Mouse (Mus musculus) embryo, embryonic 9.5 days (tissue): ENCODE data around the gene Morf4l1.
A peak's percentile ranks its signal among the peaks of the same experiment; 100 is the strongest.

Experiments
- DNase-seq: peaks from one replicate; pipeline ENCODE4 v3.0.0-alpha.2; 2017; ENCODE audit errors: extremely low spot score

The Morf4l1 gene

GRCm38 (mm10) chr9:90114567-90115307, at the start of gene Morf4l1:
TSS of gene Morf4l1 (minus strand) at chr9:90114774.
- DNase-seq = peak; percentile 96

DNA sequence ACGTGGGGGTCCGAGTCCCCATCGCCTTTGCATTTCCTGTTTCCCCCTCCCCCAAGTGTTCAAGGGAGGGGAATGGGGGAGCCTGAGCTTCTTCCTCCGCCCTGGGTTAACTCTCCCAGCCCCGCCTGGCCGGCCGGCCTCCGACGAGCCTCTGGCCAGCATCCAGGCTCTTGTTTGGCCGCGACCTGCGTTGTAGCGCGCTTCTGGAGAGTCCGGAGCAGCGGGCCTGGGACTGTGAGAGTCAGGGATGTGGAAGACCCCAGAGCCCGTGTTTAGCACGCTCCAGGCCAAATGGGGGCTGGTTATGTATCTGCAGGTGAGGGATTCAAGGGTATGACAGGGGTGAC, 49.1 kb upstream of the Morf4l1 start:
- no peak for DNase-seq

- DNase-seq = peak; percentile 74
Measured at GRCm38 (mm10) chr9:90162926-90163748, 48.6 kb upstream of the Morf4l1 start, which contains the start of gene Adamts7. TSS of gene Adamts7 (plus strand) at chr9:90163069.

DNA sequence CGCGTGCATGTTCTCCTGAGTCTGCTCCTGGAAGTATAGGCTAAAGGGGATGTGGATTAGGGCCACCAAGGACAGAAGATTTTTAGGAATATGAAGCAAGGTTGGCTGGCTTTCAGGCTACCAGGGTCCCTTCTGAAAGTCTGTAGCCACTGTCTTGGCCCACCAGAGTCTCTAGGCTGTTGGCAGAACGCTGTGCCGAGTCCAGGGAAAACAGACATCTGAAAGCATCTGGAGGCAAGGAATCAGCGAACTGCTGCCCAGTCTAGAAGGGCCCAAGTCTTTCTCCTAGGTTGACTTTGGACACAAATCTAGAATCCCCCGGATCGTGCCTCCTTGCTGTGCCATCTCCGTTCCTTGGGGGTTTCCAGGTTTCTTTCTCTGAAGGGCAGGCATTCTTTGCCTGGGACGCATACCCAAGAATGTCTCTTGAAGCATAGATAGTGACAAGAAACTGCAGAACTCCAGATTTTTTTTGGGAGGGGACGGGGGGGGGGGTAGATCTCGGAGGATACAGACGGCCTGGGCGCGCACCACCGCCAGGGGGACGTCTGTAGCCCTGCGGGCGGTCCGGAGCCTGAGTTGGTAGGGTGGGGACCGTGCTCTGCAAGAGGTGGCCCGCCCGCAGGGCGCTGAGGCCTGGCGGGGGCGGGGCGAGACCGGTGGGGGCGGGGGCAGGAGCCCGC, 47.8 kb upstream of the Morf4l1 start:
- peak; percentile 71 for DNase-seq

DNA sequence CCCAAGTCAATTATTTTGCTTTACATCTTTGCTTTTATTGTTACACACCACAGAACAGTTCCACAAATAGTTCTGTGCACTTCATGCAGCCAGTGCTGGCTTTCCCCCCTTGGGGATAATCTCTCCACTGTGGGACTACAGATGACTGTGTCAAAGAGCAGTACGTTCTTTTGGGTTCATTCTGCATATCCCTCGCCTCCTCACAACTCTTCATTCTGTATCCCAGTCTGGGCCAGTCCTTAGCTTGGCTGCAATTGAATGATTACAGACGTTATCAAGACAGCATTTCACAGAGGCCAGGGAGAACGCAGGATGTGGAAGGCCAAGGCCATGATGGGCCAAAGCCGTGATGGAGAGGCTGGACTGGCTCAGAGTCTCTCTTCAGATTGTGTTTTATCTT, 32.3 kb upstream of the Morf4l1 start:
- no peak for DNase-seq

- no peak for DNase-seq
Measured at GRCm38 (mm10) chr9:90145788-90146187, 31.2 kb upstream of the Morf4l1 start.

- DNase-seq = no peak
Measured at GRCm38 (mm10) chr9:90136678-90136965, 22.0 kb upstream of the Morf4l1 start.

DNA sequence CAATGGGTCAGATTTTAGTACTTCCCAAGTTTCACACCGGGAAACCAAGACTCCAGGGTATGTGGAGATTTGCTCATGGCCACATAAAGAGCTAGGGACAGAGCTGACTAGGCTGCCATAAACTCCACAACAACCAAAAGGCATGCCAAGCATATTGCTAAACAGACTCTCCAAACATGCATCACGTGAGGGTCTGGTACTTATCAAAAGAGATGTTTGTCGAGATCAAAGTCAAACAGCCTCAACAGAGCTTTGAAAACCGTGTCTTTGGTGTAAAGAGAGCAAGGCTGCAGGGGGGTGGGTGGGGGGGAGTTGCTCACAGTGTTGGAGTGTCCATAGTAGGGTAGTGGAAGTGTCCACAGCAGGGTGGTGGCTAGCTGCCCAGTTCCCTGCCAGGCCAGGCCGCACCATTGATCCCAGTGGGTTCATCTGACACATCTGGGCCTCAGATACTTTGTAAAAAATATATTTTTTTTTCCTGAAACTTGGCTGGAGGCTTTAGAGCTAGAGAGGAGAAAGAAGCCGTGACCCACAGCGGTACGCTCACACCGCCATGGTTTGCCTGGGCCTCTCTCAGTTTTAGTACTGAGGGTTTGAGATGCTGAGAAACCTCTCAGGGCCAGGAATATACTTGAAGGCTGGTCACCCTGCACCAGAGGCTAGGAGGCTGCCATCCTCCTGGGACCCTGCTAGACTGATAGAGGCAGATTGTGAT, 21.5 kb upstream of the Morf4l1 start:
- DNase-seq = no peak

DNA sequence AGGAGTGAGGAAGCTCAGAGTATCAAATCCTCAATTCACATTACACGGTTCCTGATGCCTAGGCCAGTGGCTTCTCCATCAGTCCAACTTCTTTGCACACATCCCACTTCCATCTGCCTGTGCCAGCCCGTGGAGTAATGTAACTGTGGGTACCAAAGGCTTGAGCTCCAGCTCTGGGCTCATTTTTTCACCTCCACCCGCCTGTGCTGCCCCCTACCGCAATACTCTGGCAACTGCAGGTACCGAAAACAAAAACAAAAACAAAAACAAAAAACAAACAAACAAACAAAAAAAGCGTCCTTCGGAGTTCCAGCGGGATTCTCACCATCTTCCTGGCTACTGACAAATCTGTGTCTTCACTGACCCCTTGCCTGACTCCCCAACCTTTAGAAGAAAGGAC, 20.9 kb upstream of the Morf4l1 start:
- no peak for DNase-seq

DNA sequence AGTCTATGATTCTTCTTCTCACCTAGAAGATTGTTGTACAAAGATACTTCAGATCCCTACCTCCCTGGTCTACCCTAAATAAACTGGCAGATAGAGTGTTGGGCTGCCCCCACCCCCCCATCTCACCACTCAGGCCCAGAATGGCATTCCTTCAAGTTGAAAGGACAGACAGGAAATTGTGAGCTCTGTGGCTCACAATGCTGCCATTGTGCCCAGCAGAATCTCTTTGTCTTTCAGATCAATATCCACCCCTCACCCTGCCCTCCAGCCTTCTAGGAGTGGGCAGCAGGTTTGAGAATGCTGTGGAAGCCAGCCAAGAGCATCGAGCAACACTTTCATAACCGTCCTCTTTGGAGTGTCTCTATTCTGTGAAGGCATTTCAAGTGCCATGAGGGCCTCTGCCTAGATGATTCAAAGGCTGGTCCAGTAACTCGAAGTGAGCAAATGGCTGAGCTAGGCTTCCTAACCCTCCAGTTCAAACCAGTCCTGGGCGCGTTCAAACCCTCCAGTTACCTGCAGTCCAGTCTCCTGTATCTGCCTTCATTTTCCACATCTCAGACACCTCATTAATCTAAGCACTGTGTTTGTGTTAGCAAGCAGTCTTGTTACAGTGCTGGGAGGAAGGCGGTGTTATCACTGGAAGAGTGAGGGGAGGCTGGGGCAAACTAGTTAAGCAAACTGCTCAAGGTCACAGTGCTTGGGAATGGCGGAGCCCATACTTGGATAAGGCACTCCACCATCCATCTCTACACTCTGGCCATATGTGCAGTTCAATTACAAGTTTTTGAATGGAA, 19.2 kb upstream of the Morf4l1 start:
- DNase-seq = no peak

DNA sequence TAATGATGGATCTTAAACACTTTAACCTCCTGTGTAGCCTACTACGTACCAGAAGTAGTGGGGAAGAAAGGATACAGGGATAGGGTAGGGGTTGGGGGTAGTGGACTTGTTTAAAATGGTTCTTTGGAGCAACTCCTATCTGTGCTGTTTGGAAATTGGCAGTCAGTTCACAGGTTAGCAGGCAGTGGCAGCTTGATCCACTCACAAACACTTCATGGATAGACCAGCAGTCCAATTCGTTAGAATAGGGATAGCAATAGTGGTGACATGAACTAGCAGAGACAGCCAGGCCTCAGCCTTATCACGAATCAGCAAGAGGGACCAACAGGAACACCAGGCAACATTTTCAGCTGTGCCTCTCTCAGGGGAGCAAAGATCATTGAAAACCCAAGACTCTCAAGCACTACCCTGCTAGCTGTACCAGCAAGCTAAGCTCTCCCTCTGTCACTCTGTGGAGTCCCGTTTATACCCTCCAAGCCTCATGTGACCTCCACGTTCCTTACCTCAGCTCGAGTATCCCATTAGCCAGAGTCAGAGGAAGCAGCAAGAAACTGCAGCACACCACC, 14.1 kb upstream of the Morf4l1 start:
- DNase-seq = no peak

DNA sequence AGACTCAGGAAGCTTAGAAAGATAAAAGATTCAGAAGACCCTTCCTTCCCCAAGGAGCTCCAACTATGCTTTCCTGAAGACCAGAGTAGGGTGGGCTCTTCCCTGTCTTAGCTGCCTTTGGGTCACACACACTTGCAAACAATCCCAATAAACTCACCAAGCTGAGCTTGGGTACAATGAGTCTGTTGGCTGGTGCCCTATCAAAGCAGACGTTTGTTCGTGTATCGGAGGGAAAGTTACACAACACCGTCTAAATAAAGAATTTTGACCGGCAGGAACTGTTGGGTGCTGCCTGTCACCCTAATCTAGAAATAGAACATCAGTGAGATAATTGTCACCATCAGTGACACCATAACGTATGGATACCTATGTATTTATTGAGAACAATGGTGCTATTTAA, 12.6 kb upstream of the Morf4l1 start:
- DNase-seq = no peak

GRCm38 (mm10) chr9:90126260-90127010, 11.9 kb upstream of the Morf4l1 start:
- DNase-seq = peak; percentile 84

GRCm38 (mm10) chr9:90125416-90126099, 11.0 kb upstream of the Morf4l1 start:
- peak; percentile 43 for DNase-seq

GRCm38 (mm10) chr9:90124873-90125245, 10.3 kb upstream of the Morf4l1 start:
- no peak for DNase-seq

- no peak for DNase-seq
Measured at GRCm38 (mm10) chr9:90124156-90124872, 9.7 kb upstream of the Morf4l1 start.

DNA sequence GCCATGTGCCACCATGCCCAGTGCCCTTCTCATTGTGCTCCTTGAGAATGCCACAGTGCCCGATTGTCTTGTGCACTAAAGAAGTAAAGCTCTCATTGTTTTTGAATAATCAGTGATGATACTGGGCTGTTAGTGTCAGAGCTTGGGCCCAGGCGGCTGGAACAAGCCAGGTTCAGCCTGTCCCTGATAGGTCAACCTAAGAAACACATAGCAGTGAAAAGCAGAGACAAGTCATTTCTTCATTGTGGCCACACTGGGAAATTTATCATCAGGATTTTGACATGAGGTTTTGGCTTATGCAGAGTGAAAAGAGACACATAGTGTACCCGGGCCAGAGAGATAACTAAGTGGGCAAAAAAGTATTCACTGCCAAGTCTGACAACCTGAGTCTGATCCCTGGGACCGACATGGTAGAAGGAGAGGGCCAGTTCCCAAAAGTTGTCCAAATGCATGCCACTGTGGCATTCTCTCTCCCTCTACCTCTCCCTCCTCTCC, 7.7 kb upstream of the Morf4l1 start:
- DNase-seq = no peak

DNA sequence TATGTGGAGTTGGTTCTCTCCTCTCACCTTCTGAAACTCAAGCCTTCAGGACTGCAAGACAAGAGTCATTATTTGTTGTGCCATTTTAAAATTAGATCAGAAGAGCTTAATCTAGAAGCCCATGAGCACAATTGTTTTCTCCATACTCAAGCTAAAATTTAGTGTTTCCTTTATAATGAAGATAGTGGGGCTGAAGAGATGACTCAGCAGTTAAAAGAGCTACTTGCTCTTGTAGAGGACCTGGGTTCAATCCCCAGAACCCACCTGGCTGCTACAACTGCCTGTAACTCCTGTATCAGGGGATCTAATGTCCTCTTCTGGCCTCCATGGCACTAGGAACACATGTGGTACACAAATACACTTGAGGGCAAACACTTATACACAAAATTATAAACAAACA, 2.7 kb upstream of the Morf4l1 start:
- no peak for DNase-seq

GRCm38 (mm10) chr9:90115308-90115700, 730 bp upstream of the Morf4l1 start:
- DNase-seq = no peak
